Mouse (Mus musculus): Measurements from ENCODE around the gene Srgap3. TPM values are rescaled to one million over a fixed set of nuclear protein-coding genes. Genes with fewer than 3 reads are reported as not detected.

Srgap3 gene
- polyA plus RNA-seq, 1 experiment from 2014 or later: 1.0 TPM

- H3K27ac ChIP-seq (ENCODE audit: low read length): no peak overlapping the region
- H3K27me3 ChIP-seq (ENCODE audit: control insufficient read depth, insufficient read depth, low read length): no peaks in the 10 kb centered on the region; the same call in 1 of the 2 replicates
- no peak overlapping the region for H3K4me2 ChIP-seq (ENCODE audit: low read depth, low read length)
- WGBS: 75% methylated on average over 7 of the region's 7 CpGs
- H3K4me3 ChIP-seq (ENCODE audit: low read length): no peak overlapping the region
- H3K9ac ChIP-seq (ENCODE audit: low read length): no peak overlapping the region
- no peaks in the 10 kb centered on the region for H3K9me3 ChIP-seq (replicated peaks; ENCODE audit: control insufficient read depth, low read length)
- H3K36me3 ChIP-seq (ENCODE audit: control insufficient read depth, insufficient read depth): no peaks in the 10 kb centered on the region
- no peak for ATAC-seq (replicated peaks; ENCODE audit: extremely low read depth, insufficient read depth, low FRiP score)
- H3K4me1 ChIP-seq (ENCODE audit: control insufficient read depth, insufficient read depth, low read length): peaks cover 6% of the 10 kb centered on the region; the same call in 1 of the 2 replicates
Observed at GRCm38 (mm10) chr6:112953905-112954304, 6.8 kb upstream of the Srgap3 start.

GRCm38 (mm10) chr6:112951254-112951653 is 4.2 kb upstream of the Srgap3 start:
- no peak overlapping the region for H3K4me3 ChIP-seq (ENCODE audit: low read length)
- no peak overlapping the region for H3K4me2 ChIP-seq (ENCODE audit: low read depth, low read length)
- 79% methylated on average over 2 of the region's 2 CpGs for WGBS
- H3K27me3 ChIP-seq (ENCODE audit: control insufficient read depth, insufficient read depth, low read length): no peaks in the 10 kb centered on the region; the same call in 1 of the 2 replicates
- H3K36me3 ChIP-seq (ENCODE audit: control insufficient read depth, insufficient read depth): no peaks in the 10 kb centered on the region
- H3K4me1 ChIP-seq (ENCODE audit: control insufficient read depth, insufficient read depth, low read length): peaks cover 12% of the 10 kb centered on the region; the same call in 1 of the 2 replicates
- no peak overlapping the region for H3K27ac ChIP-seq (ENCODE audit: low read length)
- no peaks in the 10 kb centered on the region for H3K9me3 ChIP-seq (replicated peaks; ENCODE audit: control insufficient read depth, low read length)
- H3K9ac ChIP-seq (ENCODE audit: low read length): no peak overlapping the region
- no peak for ATAC-seq (replicated peaks; ENCODE audit: extremely low read depth, insufficient read depth, low FRiP score)

GRCm38 (mm10) chr6:112950205-112951110 is 3.4 kb upstream of the Srgap3 start:
- ATAC-seq (replicated peaks; ENCODE audit: extremely low read depth, insufficient read depth, low FRiP score): no peak
- Histone ChIP-seq H3K9ac (ENCODE audit: low read length) (no peak overlapping the region), H3K4me3 (ENCODE audit: low read length) (no peak overlapping the region), H3K4me1 (ENCODE audit: control insufficient read depth, insufficient read depth, low read length) (peaks cover 12% of the 10 kb centered on the region; the same call in 1 of the 2 replicates), H3K4me2 (ENCODE audit: low read depth, low read length) (no peak overlapping the region), H3K27me3 (ENCODE audit: control insufficient read depth, insufficient read depth, low read length) (no peaks in the 10 kb centered on the region; the same call in 1 of the 2 replicates), H3K9me3 (replicated peaks; ENCODE audit: control insufficient read depth, low read length) (no peaks in the 10 kb centered on the region), H3K36me3 (ENCODE audit: control insufficient read depth, insufficient read depth) (no peaks in the 10 kb centered on the region), H3K27ac (ENCODE audit: low read length) (no peak overlapping the region)
- WGBS: 60% methylated on average over 8 of the region's 8 CpGs

- Histone ChIP-seq H3K4me2 (ENCODE audit: low read depth, low read length) (no peak overlapping the region), H3K9me3 (replicated peaks; ENCODE audit: control insufficient read depth, low read length) (no peaks in the 10 kb centered on the region), H3K27ac (ENCODE audit: low read length) (no peak overlapping the region), H3K4me1 (ENCODE audit: control insufficient read depth, insufficient read depth, low read length) (peaks cover 14% of the 10 kb centered on the region; the same call in 1 of the 2 replicates), H3K4me3 (ENCODE audit: low read length) (no peak overlapping the region), H3K27me3 (ENCODE audit: control insufficient read depth, insufficient read depth, low read length) (no peaks in the 10 kb centered on the region), H3K36me3 (ENCODE audit: control insufficient read depth, insufficient read depth) (no peaks in the 10 kb centered on the region), H3K9ac (ENCODE audit: low read length) (no peak overlapping the region)
- no peak for ATAC-seq (replicated peaks; ENCODE audit: extremely low read depth, insufficient read depth, low FRiP score)
- WGBS: 71% methylated on average over 2 of the region's 2 CpGs
Observed at GRCm38 (mm10) chr6:112949220-112949619, 2.2 kb upstream of the Srgap3 start.

- H3K9ac ChIP-seq (ENCODE audit: low read length): no peak overlapping the region
- H3K27ac ChIP-seq (ENCODE audit: low read length): no peak overlapping the region
- no peaks in the 10 kb centered on the region for H3K9me3 ChIP-seq (replicated peaks; ENCODE audit: control insufficient read depth, low read length)
- H3K4me1 ChIP-seq (ENCODE audit: control insufficient read depth, insufficient read depth, low read length): peaks cover 14% of the 10 kb centered on the region; the same call in 1 of the 2 replicates
- no peaks in the 10 kb centered on the region for H3K36me3 ChIP-seq (ENCODE audit: control insufficient read depth, insufficient read depth)
- H3K4me2 ChIP-seq (ENCODE audit: low read depth, low read length): no peak overlapping the region
- ATAC-seq (replicated peaks; ENCODE audit: extremely low read depth, insufficient read depth, low FRiP score): no peak
- no peak overlapping the region for H3K4me3 ChIP-seq (ENCODE audit: low read length)
- no peaks in the 10 kb centered on the region for H3K27me3 ChIP-seq (ENCODE audit: control insufficient read depth, insufficient read depth, low read length)
- 74% methylated on average over 2 of the region's 2 CpGs for WGBS
Observed at GRCm38 (mm10) chr6:112948416-112948815, 1.4 kb upstream of the Srgap3 start.

GRCm38 (mm10) chr6:112946021-112946811 is 850 bp downstream of the Srgap3 start:
- H3K9ac ChIP-seq (ENCODE audit: low read length): peak overlapping the region; percentile 74
- ATAC-seq (replicated peaks; ENCODE audit: extremely low read depth, insufficient read depth, low FRiP score): no peak
- H3K36me3 ChIP-seq (ENCODE audit: control insufficient read depth, insufficient read depth): no peaks in the 10 kb centered on the region
- no peaks in the 10 kb centered on the region for H3K9me3 ChIP-seq (replicated peaks; ENCODE audit: control insufficient read depth, low read length)
- peak overlapping the region; percentile 92 for H3K4me2 ChIP-seq (ENCODE audit: low read depth, low read length)
- peaks cover 14% of the 10 kb centered on the region; the same call in 1 of the 2 replicates for H3K4me1 ChIP-seq (ENCODE audit: control insufficient read depth, insufficient read depth, low read length)
- no peaks in the 10 kb centered on the region for H3K27me3 ChIP-seq (ENCODE audit: control insufficient read depth, insufficient read depth, low read length)
- WGBS: 19% methylated on average over 12 of the region's 12 CpGs
- peak overlapping the region; percentile 70 for H3K4me3 ChIP-seq (ENCODE audit: low read length)
- H3K27ac ChIP-seq (ENCODE audit: low read length): no peak overlapping the region

- no peaks in the 10 kb centered on the region for H3K36me3 ChIP-seq (ENCODE audit: control insufficient read depth, insufficient read depth)
- peak overlapping the region; percentile 92 for H3K4me2 ChIP-seq (ENCODE audit: low read depth, low read length)
- H3K9me3 ChIP-seq (replicated peaks; ENCODE audit: control insufficient read depth, low read length): no peaks in the 10 kb centered on the region
- ATAC-seq (replicated peaks; ENCODE audit: extremely low read depth, insufficient read depth, low FRiP score): no peak
- no peaks in the 10 kb centered on the region for H3K27me3 ChIP-seq (ENCODE audit: control insufficient read depth, insufficient read depth, low read length)
- H3K4me1 ChIP-seq (ENCODE audit: control insufficient read depth, insufficient read depth, low read length): peaks cover 14% of the 10 kb centered on the region; the same call in 1 of the 2 replicates
- H3K9ac ChIP-seq (ENCODE audit: low read length): peak overlapping the region; percentile 38; the same call in 1 of the 2 replicates
- WGBS: 52% methylated on average over 14 of the region's 14 CpGs
- peak overlapping the region; percentile 70 for H3K4me3 ChIP-seq (ENCODE audit: low read length)
- no peak overlapping the region for H3K27ac ChIP-seq (ENCODE audit: low read length)
Observed at GRCm38 (mm10) chr6:112945181-112945751, 1.8 kb downstream of the Srgap3 start.

- 67% methylated on average over 9 of the region's 9 CpGs for WGBS
- no peak overlapping the region for H3K9ac ChIP-seq (ENCODE audit: low read length)
- no peaks in the 10 kb centered on the region for H3K9me3 ChIP-seq (replicated peaks; ENCODE audit: control insufficient read depth, low read length)
- peaks cover 14% of the 10 kb centered on the region; the same call in 1 of the 2 replicates for H3K4me1 ChIP-seq (ENCODE audit: control insufficient read depth, insufficient read depth, low read length)
- H3K4me3 ChIP-seq (ENCODE audit: low read length): no peak overlapping the region
- no peak for ATAC-seq (replicated peaks; ENCODE audit: extremely low read depth, insufficient read depth, low FRiP score)
- no peaks in the 10 kb centered on the region for H3K36me3 ChIP-seq (ENCODE audit: control insufficient read depth, insufficient read depth)
- no peak overlapping the region for H3K4me2 ChIP-seq (ENCODE audit: low read depth, low read length)
- H3K27ac ChIP-seq (ENCODE audit: low read length): no peak overlapping the region
- no peaks in the 10 kb centered on the region for H3K27me3 ChIP-seq (ENCODE audit: control insufficient read depth, insufficient read depth, low read length)
Observed at GRCm38 (mm10) chr6:112943596-112944245, 3.3 kb downstream of the Srgap3 start.

Data from heart, embryonic 16.5 days (tissue).